Mouse (Mus musculus) hindbrain, embryonic 11.5 days (tissue): ENCODE data around the gene Slc5a6. TPM values are rescaled to one million over a fixed set of nuclear protein-coding genes. Genes with fewer than 3 reads are reported as not detected.
A peak's percentile ranks its signal among the peaks of the same experiment; 100 is the strongest.
"Not testable (repeated sequence)": the region's sequence is repeated elsewhere in the genome, so short reads cannot be mapped to it uniquely, and the experiment has no call there.

ENCODE experiments used
- ATAC-seq: fragments of 200-750 bp; cut with Nextera tagmentation; 2 replicates; pipeline ENCODE4 v1.8.0; 2017; ENCODE audit warnings: mild to moderate bottlenecking, moderate TSS enrichment, moderate library complexity; ENCODE audit not compliant: low FRiP score
- DNase-seq: peaks from one replicate; pipeline ENCODE4 v3.0.0-alpha.2; 2015; ENCODE audit warnings: low spot score
- H3K27ac ChIP-seq: fragments of 300-500 bp; sonication (generic); 2 replicates; pipeline ENCODE4 v1.5.1; 2014; ENCODE audit warnings: mild to moderate bottlenecking, low read depth, low read length
- H3K27me3 ChIP-seq: fragments of 300-500 bp; sonication (generic); 2 replicates; pipeline ENCODE4 v1.6.1; 2014; ENCODE audit warnings: mild to moderate bottlenecking, low read length, moderate library complexity, mixed read lengths; ENCODE audit not compliant: control insufficient read depth, insufficient read depth
- H3K36me3 ChIP-seq: fragments of 300-500 bp; sonication (generic); 2 replicates; pipeline ENCODE4 v1.6.1; 2014; ENCODE audit warnings: mild to moderate bottlenecking, low read length, moderate library complexity, mixed read lengths; ENCODE audit not compliant: control insufficient read depth, insufficient read depth
- H3K4me1 ChIP-seq: fragments of 300-500 bp; sonication (generic); replicated peaks from 2 replicates; pipeline ENCODE4 v1.6.1; 2014; ENCODE audit warnings: low read length, mixed read lengths; ENCODE audit not compliant: control insufficient read depth, insufficient read depth
- H3K4me2 ChIP-seq: fragments of 300-500 bp; sonication (generic); replicated peaks from 2 replicates; pipeline ENCODE4 v1.6.1; 2014; ENCODE audit warnings: mild to moderate bottlenecking, low read depth, low read length
- H3K4me3 ChIP-seq: fragments of 300-500 bp; sonication (generic); 2 replicates; pipeline ENCODE4 v1.5.1; 2014; ENCODE audit warnings: low read depth, low read length
- H3K9ac ChIP-seq: fragments of 300-500 bp; sonication (generic); 2 replicates; pipeline ENCODE4 v1.6.1; 2014; ENCODE audit warnings: low read depth, low read length
- H3K9me3 ChIP-seq: fragments of 300-500 bp; sonication (generic); 2 replicates; pipeline ENCODE4 v1.6.1; 2016; ENCODE audit warnings: low read length; ENCODE audit not compliant: control insufficient read depth
- WGBS: fragments of 180-500 bp; shearing (Covaris S2); extraction: QIAGEN DNeasy Blood & Tissue Kit; methylation state at CpG from one replicate; pipeline ENCODE4 v1.1.7; 2014; 5-methylcytosine and 5-hydroxymethylcytosine counted together
- polyA plus RNA-seq: library from polyadenylated mRNA; unstranded; fragments of >200 nt; fragmentation: Nextera tagmentation; extraction: Ambion mirVana; gene quantifications from 2 replicates; pipeline ENCODE4 v1.2.1, GENCODE M21; 2014

Gene Slc5a6
- polyA plus RNA-seq, 1 experiment from 2014 or later: 6.3 TPM

DNA sequence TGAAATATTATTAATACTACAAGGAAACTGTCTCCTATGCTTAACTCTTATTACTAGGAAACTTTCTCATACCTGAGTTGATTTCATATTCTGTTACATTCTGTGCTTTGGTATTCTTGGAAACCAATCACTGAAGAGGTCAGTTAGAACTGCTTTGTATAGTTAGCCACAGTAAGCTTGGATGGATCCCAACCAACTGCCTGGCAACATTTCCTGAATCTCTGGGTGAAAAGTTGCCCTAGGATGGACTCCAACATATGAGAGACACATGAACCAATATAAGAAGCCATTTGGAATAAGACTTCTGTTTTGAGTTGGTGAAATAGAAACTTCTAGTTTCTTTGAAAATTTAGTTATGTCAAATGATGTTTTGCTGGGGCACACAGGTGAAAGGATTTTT lies 24.1 kb downstream of the Slc5a6 start:
- no peak for DNase-seq
- no peak for ATAC-seq
- no peak overlapping the region for H3K9ac ChIP-seq
- H3K9me3 ChIP-seq: no peaks in the 10 kb centered on the region
- H3K36me3 ChIP-seq: no peaks in the 10 kb centered on the region
- H3K4me2 ChIP-seq: no peak overlapping the region
- H3K27ac ChIP-seq: no peak overlapping the region
- no peaks in the 10 kb centered on the region for H3K4me1 ChIP-seq
- no peak overlapping the region for H3K4me3 ChIP-seq
- no peaks in the 10 kb centered on the region for H3K27me3 ChIP-seq

DNA sequence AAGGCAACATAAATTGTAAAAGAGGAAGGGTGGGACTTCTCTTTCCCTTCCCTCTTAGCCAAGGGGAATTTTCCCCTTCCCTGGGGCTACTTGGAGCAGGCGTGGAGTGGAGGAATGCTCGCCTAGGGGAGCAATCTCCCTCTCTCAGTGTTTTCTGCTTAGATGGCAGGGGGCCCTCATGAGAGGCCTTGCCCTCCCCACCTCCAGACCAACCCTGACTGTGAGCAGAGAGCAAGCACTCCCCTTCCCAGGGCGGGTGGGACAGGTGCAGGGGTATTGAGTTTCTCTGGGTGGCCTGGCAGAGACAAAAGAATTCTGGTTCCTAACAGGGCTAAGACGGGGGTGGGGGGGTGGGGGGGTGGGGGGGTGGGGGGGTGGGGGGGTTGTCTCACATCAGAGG lies 25.5 kb downstream of the Slc5a6 start:
- no peak overlapping the region for H3K4me2 ChIP-seq
- H3K9ac ChIP-seq: no peak overlapping the region
- no peak overlapping the region for H3K4me3 ChIP-seq
- ATAC-seq (no peak), DNase-seq (peak; percentile 7)
- 13% methylated on average over 4 of the region's 4 CpGs for WGBS
- H3K4me1 ChIP-seq: no peaks in the 10 kb centered on the region
- no peak overlapping the region for H3K27ac ChIP-seq
- no peaks in the 10 kb centered on the region for H3K36me3 ChIP-seq
- H3K9me3 ChIP-seq: no peaks in the 10 kb centered on the region
- H3K27me3 ChIP-seq: no peaks in the 10 kb centered on the region

DNA sequence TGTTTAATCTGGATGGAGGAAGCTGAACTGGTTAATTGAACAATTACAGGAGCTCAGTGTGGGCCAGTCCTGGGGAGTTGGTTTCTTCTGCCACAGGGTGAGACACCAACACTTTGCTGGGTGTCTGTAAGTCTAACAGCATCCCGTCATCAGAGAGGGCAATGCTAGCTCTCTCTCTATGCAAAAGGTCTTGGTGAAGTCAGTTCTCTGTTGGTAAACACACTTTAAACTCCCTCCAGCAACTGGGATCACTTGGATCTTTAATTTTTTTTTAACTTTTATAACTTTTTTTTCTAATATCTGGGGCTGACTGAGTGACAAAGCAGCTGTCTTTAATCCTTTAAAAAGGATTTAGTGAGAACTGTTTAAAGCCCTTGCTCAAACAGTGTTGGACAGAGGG lies 26.0 kb downstream of the Slc5a6 start:
- Histone ChIP-seq H3K9ac (no peak overlapping the region), H3K36me3 (no peaks in the 10 kb centered on the region), H3K9me3 (no peaks in the 10 kb centered on the region), H3K27me3 (no peaks in the 10 kb centered on the region), H3K4me3 (no peak overlapping the region), H3K4me2 (no peak overlapping the region), H3K27ac (no peak overlapping the region), H3K4me1 (no peaks in the 10 kb centered on the region)
- peak; percentile 2 for DNase-seq
- ATAC-seq: no peak
- WGBS: 35% methylated on average over 1 of the region's 1 CpGs

DNA sequence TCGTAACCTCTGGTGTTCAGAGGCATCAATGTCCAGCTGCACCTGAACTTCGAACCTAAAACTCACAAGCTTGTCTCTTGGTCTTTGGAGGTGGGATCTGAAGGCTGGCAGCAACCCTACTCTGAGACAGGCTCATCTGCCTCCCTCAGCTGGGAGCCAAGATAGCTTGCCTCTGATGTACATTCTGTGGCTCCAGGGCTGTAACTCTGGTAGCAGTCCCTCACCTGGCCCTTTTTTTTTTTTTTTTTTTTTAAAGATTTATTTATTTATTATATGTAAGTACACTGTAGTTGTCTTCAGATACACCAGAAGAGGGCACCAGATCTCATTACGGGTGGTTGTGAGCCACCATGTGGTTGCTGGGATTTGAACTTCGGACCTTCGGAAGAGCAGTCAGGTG lies 26.9 kb downstream of the Slc5a6 start:
- 90% methylated on average over 5 of the region's 5 CpGs for WGBS
- not testable (repeated sequence) for H3K4me2 ChIP-seq, ATAC-seq, H3K4me1 ChIP-seq, H3K9ac ChIP-seq, H3K27ac ChIP-seq, H3K9me3 ChIP-seq, H3K36me3 ChIP-seq, DNase-seq, H3K27me3 ChIP-seq, H3K4me3 ChIP-seq

DNA sequence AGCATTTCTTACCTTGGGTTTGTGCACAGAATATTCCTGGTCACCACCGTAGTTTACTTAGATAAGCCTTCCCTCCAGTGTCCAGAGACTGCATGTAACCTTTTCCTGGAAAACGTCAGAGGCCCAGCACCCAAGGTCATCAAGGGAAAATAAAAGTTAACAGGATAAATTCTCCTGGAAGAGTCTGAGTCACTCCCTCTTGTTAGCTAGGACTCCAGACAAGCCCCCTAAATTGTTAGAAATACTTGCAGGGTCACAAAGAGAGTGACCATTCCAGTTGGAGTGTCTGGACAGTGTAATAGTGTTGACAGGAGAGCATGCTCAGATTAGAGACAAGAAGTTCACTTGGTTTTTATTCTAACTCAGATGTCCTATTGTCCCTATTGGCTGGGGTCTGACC lies 32.8 kb downstream of the Slc5a6 start:
- Histone ChIP-seq H3K4me1 (no peaks in the 10 kb centered on the region), H3K27ac (no peak overlapping the region), H3K4me2 (no peak overlapping the region), H3K9me3 (no peaks in the 10 kb centered on the region), H3K36me3 (no peaks in the 10 kb centered on the region), H3K27me3 (no peaks in the 10 kb centered on the region), H3K9ac (no peak overlapping the region), H3K4me3 (no peak overlapping the region)
- DNase-seq: no peak
- ATAC-seq: no peak
- 79% methylated on average over 2 of the region's 2 CpGs for WGBS

DNA sequence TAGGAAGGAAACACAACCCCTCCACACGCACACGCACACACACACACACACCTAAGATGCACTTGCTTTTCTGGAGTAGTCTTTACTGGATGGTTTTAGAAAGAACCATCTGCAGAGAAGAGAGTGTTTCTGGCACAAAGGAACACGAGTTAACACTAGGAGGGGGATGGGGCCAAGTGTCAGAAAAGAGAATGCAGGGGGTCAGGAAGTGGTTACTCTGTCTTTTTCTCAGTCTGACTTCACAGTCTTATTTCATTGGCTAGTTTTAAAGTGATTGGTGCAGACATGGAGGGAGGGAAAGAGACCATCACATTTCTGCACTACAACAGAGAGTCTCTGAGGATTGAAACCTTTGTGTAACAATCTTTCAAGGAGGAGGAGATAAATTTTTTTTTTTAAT lies 36.0 kb downstream of the Slc5a6 start:
- DNase-seq (no peak), ATAC-seq (no peak)
- Histone ChIP-seq H3K36me3 (no peaks in the 10 kb centered on the region), H3K9me3 (no peaks in the 10 kb centered on the region), H3K27ac (no peak overlapping the region), H3K27me3 (no peaks in the 10 kb centered on the region), H3K4me1 (no peaks in the 10 kb centered on the region), H3K4me2 (no peak overlapping the region), H3K9ac (no peak overlapping the region), H3K4me3 (no peak overlapping the region)
- WGBS: 72% methylated on average over 3 of the region's 3 CpGs

DNA sequence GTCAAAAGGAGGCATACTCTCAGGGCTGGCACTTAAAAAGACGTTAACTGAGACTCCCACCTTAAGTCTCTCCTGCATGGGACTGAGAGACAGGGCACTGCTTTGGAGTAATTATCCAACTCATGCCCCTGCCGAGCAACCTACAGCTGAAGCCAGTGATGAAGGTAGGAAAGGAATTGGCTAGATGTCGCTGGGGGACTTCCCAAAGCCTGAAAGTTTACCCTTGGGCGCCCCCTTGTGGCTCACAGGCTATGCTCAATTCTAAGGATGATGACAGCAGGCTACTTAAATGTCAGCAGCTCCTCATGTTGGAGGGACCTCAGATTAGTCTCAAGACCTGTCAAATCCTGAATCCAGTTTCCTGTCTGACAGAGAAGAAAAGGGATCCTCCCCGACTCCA lies 44.5 kb downstream of the Slc5a6 start:
- H3K4me3 ChIP-seq: no peak overlapping the region
- 6% methylated on average over 5 of the region's 5 CpGs for WGBS
- H3K4me2 ChIP-seq: no peak overlapping the region
- no peaks in the 10 kb centered on the region for H3K36me3 ChIP-seq
- no peaks in the 10 kb centered on the region for H3K9me3 ChIP-seq
- H3K4me1 ChIP-seq: no peaks in the 10 kb centered on the region
- no peaks in the 10 kb centered on the region for H3K27me3 ChIP-seq
- no peak overlapping the region for H3K9ac ChIP-seq
- no peak for ATAC-seq
- H3K27ac ChIP-seq: no peak overlapping the region
- peak; percentile 94 for DNase-seq

DNA sequence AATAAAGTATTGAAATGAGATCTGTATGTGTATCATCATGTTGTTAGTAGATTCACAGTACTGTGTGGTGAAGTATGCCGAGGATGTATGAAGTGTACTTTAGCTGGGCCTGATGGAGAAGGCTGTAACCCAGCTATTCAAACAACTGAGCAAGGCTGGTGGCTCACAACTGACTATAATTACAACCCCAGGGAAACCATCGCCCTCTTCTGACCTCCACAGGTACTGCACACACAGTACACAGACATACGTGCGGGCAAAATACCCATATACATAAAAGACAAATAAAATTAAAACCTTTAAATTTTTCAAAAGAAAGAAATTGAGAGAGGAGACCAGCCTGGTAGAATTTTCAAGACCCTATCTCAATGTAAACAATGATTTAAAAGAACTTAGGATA lies 47.2 kb downstream of the Slc5a6 start:
- H3K27me3 ChIP-seq: no peaks in the 10 kb centered on the region
- DNase-seq (no peak), ATAC-seq (no peak)
- H3K4me3 ChIP-seq: no peak overlapping the region
- H3K27ac ChIP-seq: no peak overlapping the region
- H3K36me3 ChIP-seq: no peaks in the 10 kb centered on the region
- WGBS: 83% methylated on average over 4 of the region's 4 CpGs
- no peak overlapping the region for H3K4me2 ChIP-seq
- H3K4me1 ChIP-seq: no peaks in the 10 kb centered on the region
- no peaks in the 10 kb centered on the region for H3K9me3 ChIP-seq
- H3K9ac ChIP-seq: no peak overlapping the region

DNA sequence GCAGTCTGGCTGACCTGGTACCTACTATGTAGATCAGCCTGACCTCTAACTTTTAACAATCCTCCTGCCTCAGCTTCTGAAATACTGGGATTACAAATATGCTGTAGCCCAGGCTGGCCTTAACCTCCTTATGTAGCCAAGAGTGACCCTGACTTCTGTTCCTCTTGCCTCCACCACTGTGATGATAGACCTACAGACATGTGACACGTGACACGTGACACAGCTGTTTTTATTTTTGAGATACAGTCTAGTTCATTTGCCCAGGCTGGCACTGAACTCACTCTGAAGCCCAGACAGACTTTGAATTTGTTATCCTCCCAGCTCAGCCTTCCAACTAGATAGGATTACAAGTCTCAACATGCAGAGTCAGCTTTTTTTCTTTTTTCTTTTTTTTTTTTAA lies 47.7 kb downstream of the Slc5a6 start:
- Histone ChIP-seq H3K9me3 (no peaks in the 10 kb centered on the region), H3K27me3 (no peaks in the 10 kb centered on the region), H3K27ac (no peak overlapping the region), H3K4me1 (no peaks in the 10 kb centered on the region), H3K4me3 (no peak overlapping the region), H3K36me3 (no peaks in the 10 kb centered on the region), H3K9ac (no peak overlapping the region), H3K4me2 (no peak overlapping the region)
- 87% methylated on average over 2 of the region's 2 CpGs for WGBS
- no peak for DNase-seq
- ATAC-seq: no peak
